Mouse (Mus musculus) testis, postnatal 10 days (tissue): ENCODE results near the gene Vdac2.

ENCODE experiments used
- DNase-seq: peaks from one replicate; pipeline ENCODE4 v3.0.0; 2021; ENCODE audit warnings: low spot score

Vdac2 gene

DNA sequence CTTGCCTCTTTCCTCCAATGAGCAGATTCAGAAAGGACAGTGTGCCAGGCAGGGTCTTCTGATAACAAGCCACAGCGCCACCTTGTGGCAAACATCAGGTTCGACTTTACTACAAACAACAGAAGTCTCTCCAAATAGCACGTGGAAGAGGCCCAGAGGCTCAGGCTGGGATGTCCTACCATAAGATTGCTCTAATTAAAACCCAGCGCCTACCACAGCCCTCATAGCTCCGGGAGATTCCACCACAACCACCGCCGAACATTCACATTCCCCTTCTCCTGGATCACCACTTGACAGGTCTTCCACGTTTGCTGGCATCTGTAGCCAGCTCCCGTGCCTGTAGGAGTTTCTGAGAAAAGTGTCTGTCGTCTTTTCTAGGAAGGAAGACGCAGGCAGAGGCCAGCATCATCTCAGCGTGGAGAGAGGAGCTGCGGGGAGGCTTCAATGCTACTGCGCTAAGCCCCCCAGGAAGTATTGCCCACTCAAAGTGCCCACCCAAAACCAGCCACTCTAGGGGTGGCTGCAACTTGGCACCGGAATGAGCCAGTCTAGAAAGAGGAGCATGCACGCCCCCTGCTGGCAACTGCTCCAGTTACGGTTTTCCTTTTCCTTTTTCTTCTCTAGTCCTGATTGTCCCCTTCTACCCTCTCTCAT lies 28.5 kb downstream of the Vdac2 start:
- DNase-seq = peak; percentile 86

DNA sequence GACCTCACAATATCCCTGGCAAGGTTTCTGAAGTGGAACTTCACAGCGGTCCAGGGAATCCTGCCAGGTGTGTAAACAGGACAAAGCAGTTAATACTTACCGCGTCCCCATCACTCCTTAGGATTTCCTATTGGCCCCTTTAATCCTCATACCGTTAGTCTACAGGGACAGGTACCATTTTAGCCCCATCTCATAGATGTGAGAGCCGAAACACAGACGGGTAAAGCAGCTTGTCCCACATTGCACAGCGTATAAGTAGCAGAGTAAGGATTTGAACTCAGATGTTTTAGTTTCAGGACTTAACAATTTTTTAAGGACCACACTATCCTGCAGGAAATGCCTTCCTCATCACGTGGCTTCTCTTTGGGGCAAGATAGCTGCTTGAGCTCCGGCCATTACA lies 29.2 kb downstream of the Vdac2 start:
- peak; percentile 40 for DNase-seq

DNA sequence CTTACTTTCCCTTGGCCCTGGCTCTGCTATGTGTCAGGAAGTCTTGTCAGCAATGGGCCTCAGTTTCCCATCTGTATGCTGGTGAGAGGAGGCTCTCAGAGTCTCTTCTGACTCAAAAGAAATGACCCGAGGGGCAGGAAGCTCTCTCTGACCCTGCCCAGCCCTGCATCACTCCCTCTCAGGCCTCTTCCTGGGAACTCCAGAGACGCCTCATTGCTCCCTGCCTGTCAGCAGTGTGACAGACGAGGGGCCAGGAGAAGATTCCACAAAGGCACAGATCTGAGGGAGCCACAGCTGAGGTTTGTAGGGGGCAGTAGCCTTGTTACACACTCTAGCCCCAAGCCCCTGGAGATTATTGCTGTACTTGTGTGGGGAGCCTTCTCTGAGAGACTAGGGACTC lies 30.9 kb downstream of the Vdac2 start:
- DNase-seq = no peak

- DNase-seq = peak; percentile 56
These were observed 31.8 kb downstream of the Vdac2 start for GRCm38 (mm10) chr14:21856886-21857285.

DNA sequence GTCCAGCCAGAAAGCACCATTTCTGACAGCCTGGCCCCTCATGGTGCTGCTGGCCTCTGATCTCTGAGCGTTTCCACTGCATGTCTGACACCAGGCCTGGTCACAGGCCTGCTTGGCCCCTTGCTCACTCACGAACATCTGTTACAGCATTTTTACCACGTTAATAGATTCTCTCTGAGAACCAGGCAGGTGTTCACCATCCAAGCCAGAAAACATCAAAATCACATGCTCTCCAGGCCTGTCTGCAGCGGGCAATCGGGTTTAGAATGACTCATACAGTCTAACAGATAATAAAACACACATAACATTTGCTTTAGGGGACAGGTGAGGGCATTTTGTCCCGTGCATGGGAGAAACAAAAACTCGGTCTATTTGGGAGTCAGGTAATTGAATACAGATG lies 41.3 kb downstream of the Vdac2 start:
- no peak for DNase-seq

GRCm38 (mm10) chr14:21866816-21867215 lies 41.8 kb downstream of the Vdac2 start:
- DNase-seq = peak; percentile 39

- no peak for DNase-seq
These were observed 65.4 kb downstream of the Vdac2 start for GRCm38 (mm10) chr14:21890430-21890829.

DNA sequence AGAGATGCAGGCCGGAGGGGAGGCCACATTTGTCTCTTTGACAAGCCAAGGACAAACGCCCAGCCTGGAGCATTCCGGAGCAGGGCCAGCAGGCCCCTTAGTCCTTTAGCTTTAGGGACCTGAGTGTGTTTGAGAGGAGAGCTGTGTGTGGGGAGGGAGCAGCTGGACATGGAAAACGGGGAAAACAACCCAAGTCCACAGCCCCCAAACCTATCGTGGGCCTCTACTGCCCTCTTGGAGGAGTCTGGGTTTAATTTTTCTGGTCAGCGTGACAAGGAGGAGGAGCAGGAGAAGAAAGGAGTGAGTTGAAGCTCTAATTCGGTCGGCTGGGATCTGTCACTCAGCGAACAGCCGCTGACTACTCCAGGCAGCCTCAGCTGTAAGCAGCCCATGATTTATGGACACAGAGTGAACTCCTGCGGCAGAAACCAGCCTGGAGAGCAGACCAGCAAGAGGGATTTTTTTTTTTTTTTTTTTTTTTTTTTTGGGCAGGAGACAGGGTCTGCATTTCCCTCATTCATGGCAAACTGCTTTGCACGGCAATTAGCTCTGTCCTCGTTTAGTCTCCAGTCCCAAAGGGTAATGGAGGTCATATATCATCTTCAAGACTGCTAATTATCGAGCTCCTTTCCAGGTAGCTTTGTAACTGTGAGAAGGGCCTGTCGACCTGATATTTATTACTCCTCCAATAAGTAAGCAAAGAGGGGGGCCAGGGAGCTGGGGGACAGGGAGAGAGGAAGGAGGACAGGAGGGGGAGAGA lies 66.7 kb downstream of the Vdac2 start:
- DNase-seq = peak; percentile 49

DNA sequence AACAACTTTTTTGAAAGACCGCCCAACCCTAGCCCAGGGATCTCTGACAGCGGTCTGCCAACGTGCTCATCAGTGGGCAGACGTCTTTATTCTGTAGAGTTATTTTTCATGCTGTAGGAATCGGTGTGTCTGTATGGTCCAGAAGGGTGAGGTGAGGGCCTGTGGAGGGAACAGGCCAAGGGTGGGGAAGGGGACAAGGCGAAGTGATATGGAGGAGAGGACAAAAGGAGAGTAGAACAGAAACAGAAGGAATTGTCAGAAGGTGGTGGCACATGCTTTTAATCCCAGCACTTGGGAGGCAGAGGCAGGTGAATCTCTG lies 67.3 kb downstream of the Vdac2 start:
- DNase-seq = no peak
